Mouse (Mus musculus): ENCODE results near the gene Supt7l. TPM values are rescaled to one million over a fixed set of nuclear protein-coding genes. Genes with fewer than 3 reads are reported as not detected.

Gene Supt7l
- polyA plus RNA-seq, 1 experiment from 2014 or later = 12.9 TPM

GRCm38 (mm10) chr5:31487889-31488288, 39.7 kb downstream of the Supt7l start:
- Histone ChIP-seq H3K27me3 (replicated peaks) (0 out of 2 replicates have a peak, but pooled peaks cover 4% of the 10 kb centered on the region), H3K4me1 (no peaks in the 10 kb centered on the region), H3K4me3 (no peak overlapping the region), H3K4me2 (no peak overlapping the region), H3K36me3 (peaks cover 4% of the 10 kb centered on the region; the same call in 1 of the 2 replicates), H3K27ac (no peak overlapping the region), H3K9ac (no peak overlapping the region), H3K9me3 (replicated peaks) (no peaks in the 10 kb centered on the region)
- ATAC-seq = no peak
- WGBS (ENCODE audit: insufficient replicate concordance) = 69% methylated on average over 3 of the region's 3 CpGs

- H3K4me1 ChIP-seq = no peaks in the 10 kb centered on the region
- H3K9me3 ChIP-seq (replicated peaks) = no peaks in the 10 kb centered on the region
- H3K9ac ChIP-seq = no peak within 1 kb of the TSS
- peaks cover 24% of the 10 kb centered on the region for H3K36me3 ChIP-seq
- ATAC-seq = no peak
- H3K27me3 ChIP-seq (replicated peaks) = no peaks in the 10 kb centered on the region
- 78% methylated on average over 3 of the region's 3 CpGs for WGBS (ENCODE audit: insufficient replicate concordance)
- no peak within 1 kb of the TSS for H3K4me2 ChIP-seq
- H3K4me3 ChIP-seq = no peak within 1 kb of the TSS
- H3K27ac ChIP-seq = no peak within 1 kb of the TSS
Observed at GRCm38 (mm10) chr5:31485440-31485839, 42.2 kb downstream of the Supt7l start, which contains the start of gene 4930548H24Rik. 4930548H24Rik (plus strand) TSS chr5:31485740.

GRCm38 (mm10) chr5:31480536-31480935, 47.1 kb downstream of the Supt7l start:
- peaks cover 73% of the 10 kb centered on the region for H3K36me3 ChIP-seq
- 85% methylated on average over 4 of the region's 4 CpGs for WGBS (ENCODE audit: insufficient replicate concordance)

GRCm38 (mm10) chr5:31470334-31470733, 57.3 kb downstream of the Supt7l start:
- Histone ChIP-seq H3K36me3 (peaks cover 95% of the 10 kb centered on the region), H3K9ac (no peak overlapping the region), H3K4me2 (no peak overlapping the region), H3K27ac (no peak overlapping the region), H3K9me3 (replicated peaks) (no peaks in the 10 kb centered on the region), H3K4me1 (no peaks in the 10 kb centered on the region), H3K27me3 (replicated peaks) (no peaks in the 10 kb centered on the region), H3K4me3 (no peak overlapping the region)
- 68% methylated on average over 7 of the region's 7 CpGs for WGBS (ENCODE audit: insufficient replicate concordance)
- ATAC-seq = no peak

More at GRCm38 (mm10) chr5:31480536-31480935, 47.1 kb downstream of the Supt7l start:
- Histone ChIP-seq H3K9me3 (replicated peaks) (no peaks in the 10 kb centered on the region), H3K4me2 (no peak overlapping the region), H3K9ac (no peak overlapping the region), H3K4me1 (no peaks in the 10 kb centered on the region), H3K4me3 (no peak overlapping the region), H3K27me3 (replicated peaks) (no peaks in the 10 kb centered on the region), H3K27ac (no peak overlapping the region)
- no peak for ATAC-seq

- ATAC-seq = no peak
- no peak overlapping the region for H3K9ac ChIP-seq
- no peaks in the 10 kb centered on the region for H3K27me3 ChIP-seq (replicated peaks)
- H3K9me3 ChIP-seq (replicated peaks) = no peaks in the 10 kb centered on the region
- H3K27ac ChIP-seq = no peak overlapping the region
- H3K4me3 ChIP-seq = no peak overlapping the region
- WGBS (ENCODE audit: insufficient replicate concordance) = 83% methylated on average over 6 of the region's 6 CpGs
- H3K36me3 ChIP-seq = peaks cover 92% of the 10 kb centered on the region
- H3K4me2 ChIP-seq = no peak overlapping the region
- H3K4me1 ChIP-seq = no peaks in the 10 kb centered on the region
Observed at GRCm38 (mm10) chr5:31469711-31470110, 57.9 kb downstream of the Supt7l start.

GRCm38 (mm10) chr5:31467798-31468197, 59.8 kb downstream of the Supt7l start:
- 81% methylated on average over 3 of the region's 3 CpGs for WGBS (ENCODE audit: insufficient replicate concordance)

More at GRCm38 (mm10) chr5:31467798-31468197, 59.8 kb downstream of the Supt7l start:
- Histone ChIP-seq H3K4me2 (no peak overlapping the region), H3K4me1 (peaks cover 2% of the 10 kb centered on the region; the same call in 1 of the 2 replicates), H3K9ac (no peak overlapping the region), H3K27ac (no peak overlapping the region), H3K4me3 (no peak overlapping the region), H3K9me3 (replicated peaks) (no peaks in the 10 kb centered on the region), H3K27me3 (replicated peaks) (no peaks in the 10 kb centered on the region), H3K36me3 (peaks cover 73% of the 10 kb centered on the region)
- ATAC-seq = no peak

Other genes with a start within 250 kb of the Supt7l start
- gene Ift172, start 236.7 kb downstream of the Supt7l start, polyA plus RNA-seq (2016; fragmentation: Nextera tagmentation; extraction: Ambion mirVana) = 8.7 and 10.3 TPM in 2 replicates
- gene Fndc4, start 231.7 kb downstream of the Supt7l start, polyA plus RNA-seq (2016; fragmentation: Nextera tagmentation; extraction: Ambion mirVana) = 13.9 and 15.7 TPM in 2 replicates
- gene Gckr, start 230.4 kb downstream of the Supt7l start, polyA plus RNA-seq (2016; fragmentation: Nextera tagmentation; extraction: Ambion mirVana) = 10.3 and 11.2 TPM in 2 replicates
- gene Zfp512, start 75.4 kb downstream of the Supt7l start, polyA plus RNA-seq (2016; fragmentation: Nextera tagmentation; extraction: Ambion mirVana) = 21.5 and 23.8 TPM in 2 replicates
- not detected in 2 replicates for gene 4930548H24Rik, start 42.1 kb downstream of the Supt7l start, polyA plus RNA-seq (2016; fragmentation: Nextera tagmentation; extraction: Ambion mirVana)
- 34.9 and 38.8 TPM in 2 replicates for gene Gpn1, start 33.1 kb downstream of the Supt7l start, polyA plus RNA-seq (2016; fragmentation: Nextera tagmentation; extraction: Ambion mirVana)
- gene Slc4a1ap, start 812 bp downstream of the Supt7l start, polyA plus RNA-seq (2016; fragmentation: Nextera tagmentation; extraction: Ambion mirVana) = 19.2 and 20.4 TPM in 2 replicates
- gene Mrpl33, start 69.1 kb upstream of the Supt7l start, polyA plus RNA-seq (2016; fragmentation: Nextera tagmentation; extraction: Ambion mirVana) = 232 and 236 TPM in 2 replicates
- 20.7 and 20.8 TPM in 2 replicates for gene Rbks, start 169.8 kb upstream of the Supt7l start, polyA plus RNA-seq (2016; fragmentation: Nextera tagmentation; extraction: Ambion mirVana)
- 41.3 and 41.7 TPM in 2 replicates for gene Babam2, start 169.9 kb upstream of the Supt7l start, polyA plus RNA-seq (2016; fragmentation: Nextera tagmentation; extraction: Ambion mirVana)